Mouse (Mus musculus) left cerebral cortex, adult 2 months (tissue): ENCODE measurements around the gene Fbxo21. TPM values are rescaled to one million over a fixed set of nuclear protein-coding genes. Genes with fewer than 3 reads are reported as not detected.

ENCODE experiments used
- DNase-seq, 2 experiments: peaks; one replicate each; pipeline ENCODE4 v3.0.0; 2021 to 2022; ENCODE audit warnings: low spot score in 2 of 2, mixed read lengths in 1 of 2; ENCODE audit errors: extremely low spot score in 1 of 2
- H3K27ac ChIP-seq: fragments of 200-600 bp; 2 replicates; pipeline ENCODE4 v1.8.1; 2022
- H3K4me3 ChIP-seq: fragments of 200-600 bp; 2 replicates; pipeline ENCODE4 v1.8.1; 2022
- CTCF ChIP-seq: fragments of 200-600 bp; IDR thresholded peaks from 2 replicates; pipeline ENCODE4 v1.8.1; 2022; ENCODE audit warnings: antibody characterized with exemption, mild to moderate bottlenecking, moderate library complexity
- intact Hi-C: fragments of 180-260 bp; cut with DNase I; formaldehyde crosslinking; loops from one replicate; pipeline ENCODE4 v1.15.1; 2025
- total RNA-seq, 2 experiments: library from RNA; stranded (reverse); gene quantifications; 2 replicates each; pipeline ENCODE4 v1.2.3; 2021

Fbxo21 gene
- total RNA-seq, 2 experiments from 2014 or later: 110 to 111 TPM

GRCm38 (mm10) chr5:118004619-118005018, 28.1 kb downstream of the Fbxo21 start:
- intact Hi-C loops: loop anchor here (1.0 kb wide), 1 partner anchor 65 kb away; no protein-coding TSS in a partner anchor
- H3K27ac ChIP-seq: no peak overlapping the region
- TF ChIP-seq CTCF: peak; percentile 88
- DNase-seq: peak; percentile 73 to 77
- no peak overlapping the region for H3K4me3 ChIP-seq

GRCm38 (mm10) chr5:118005728-118006127, 29.2 kb downstream of the Fbxo21 start:
- no peak for TF ChIP-seq CTCF
- no peak for DNase-seq
- H3K4me3 ChIP-seq: no peak overlapping the region
- H3K27ac ChIP-seq: no peak overlapping the region
- intact Hi-C loops: no loop called here

GRCm38 (mm10) chr5:118008344-118008743, 31.8 kb downstream of the Fbxo21 start:
- TF ChIP-seq CTCF: no peak
- intact Hi-C loops: no loop called here
- no peak for DNase-seq
- Histone ChIP-seq H3K27ac (no peak overlapping the region), H3K4me3 (no peak overlapping the region)

- intact Hi-C loops: no loop called here
- H3K4me3 ChIP-seq: no peak overlapping the region
- no peak for DNase-seq
- TF ChIP-seq CTCF: no peak
- H3K27ac ChIP-seq: no peak overlapping the region
Observed at GRCm38 (mm10) chr5:118010872-118011271, 34.3 kb downstream of the Fbxo21 start.

- H3K27ac ChIP-seq: no peak overlapping the region
- no peak for DNase-seq
Observed at GRCm38 (mm10) chr5:118011796-118012195, 35.3 kb downstream of the Fbxo21 start.

DNA sequence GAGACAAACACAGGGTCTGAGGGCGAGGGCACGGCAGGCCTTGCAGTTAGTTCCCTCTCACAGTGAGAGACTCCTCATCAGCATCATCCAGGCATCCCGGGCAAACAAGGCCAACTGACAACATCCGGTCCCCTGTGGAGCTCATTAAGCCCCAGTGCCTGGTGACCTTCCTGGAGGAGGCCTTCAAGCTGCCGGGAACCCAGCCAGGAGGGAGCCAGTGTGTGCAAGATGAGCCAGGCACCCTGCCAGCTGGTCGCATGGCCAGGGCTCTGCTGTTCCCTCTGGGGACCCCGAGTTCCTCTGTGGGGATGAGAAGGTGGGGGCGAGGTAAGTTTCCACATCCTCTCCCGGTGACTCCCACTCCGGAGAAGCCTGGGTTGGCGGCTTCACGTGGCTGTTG, 38.5 kb downstream of the Fbxo21 start:
- no peak for DNase-seq
- Histone ChIP-seq H3K4me3 (no peak overlapping the region), H3K27ac (no peak overlapping the region)
- intact Hi-C loops: no loop called here
- no peak for TF ChIP-seq CTCF

More at GRCm38 (mm10) chr5:118011796-118012195, 35.3 kb downstream of the Fbxo21 start:
- intact Hi-C loops: no loop called here
- H3K4me3 ChIP-seq: no peak overlapping the region
- no peak for TF ChIP-seq CTCF

- no peak for DNase-seq
- intact Hi-C loops: no loop called here
Observed at GRCm38 (mm10) chr5:118015669-118016068, 39.1 kb downstream of the Fbxo21 start.

DNA sequence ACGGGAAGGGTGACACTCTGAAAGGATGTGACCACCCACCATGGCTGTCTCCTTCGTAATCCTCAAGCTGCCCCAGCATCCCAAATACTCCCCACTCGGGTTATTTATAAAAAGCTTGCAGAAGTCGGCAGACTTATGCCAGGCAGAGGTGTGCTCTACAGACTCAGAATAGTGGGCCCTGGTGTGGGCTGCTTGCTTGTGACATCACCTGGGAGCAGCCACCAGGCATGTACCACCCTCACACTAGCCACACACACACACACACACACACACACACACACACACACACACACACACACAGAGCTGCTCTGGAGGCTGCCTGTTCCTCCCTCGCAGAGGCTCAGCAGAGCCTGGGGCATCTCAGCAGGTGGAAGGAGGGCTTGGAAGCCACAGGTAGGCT, 41.0 kb downstream of the Fbxo21 start:
- intact Hi-C loops: no loop called here
- DNase-seq: no peak
- Histone ChIP-seq H3K27ac (no peak overlapping the region), H3K4me3 (no peak overlapping the region)
- TF ChIP-seq CTCF: no peak

More at GRCm38 (mm10) chr5:118015669-118016068, 39.1 kb downstream of the Fbxo21 start:
- H3K4me3 ChIP-seq: no peak overlapping the region
- no peak overlapping the region for H3K27ac ChIP-seq
- no peak for TF ChIP-seq CTCF

- intact Hi-C loops: no loop called here
- TF ChIP-seq CTCF: no peak
- no peak for DNase-seq
- Histone ChIP-seq H3K27ac (no peak overlapping the region), H3K4me3 (no peak overlapping the region)
Observed at GRCm38 (mm10) chr5:118019905-118020304, 43.4 kb downstream of the Fbxo21 start.

DNA sequence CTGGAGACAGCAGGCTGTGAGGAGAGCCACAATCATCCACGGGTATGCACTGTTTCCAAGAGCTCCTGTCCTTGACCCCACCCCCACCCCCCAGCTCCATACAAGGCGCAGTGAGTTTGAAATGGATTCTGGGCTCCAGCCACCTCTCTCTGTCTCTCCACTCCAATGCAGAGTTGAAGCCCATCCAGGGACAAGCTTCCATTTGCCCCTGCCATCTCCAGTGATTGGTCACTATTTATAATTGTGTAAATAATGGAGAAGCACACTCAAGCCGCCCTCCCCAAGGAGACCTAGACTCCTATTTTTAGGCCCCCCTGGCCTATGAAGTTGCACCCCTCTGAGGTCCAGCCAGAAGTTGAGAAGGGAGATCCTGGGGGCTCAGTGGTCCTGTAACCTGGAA, 46.5 kb downstream of the Fbxo21 start:
- intact Hi-C loops: no loop called here
- Histone ChIP-seq H3K27ac (no peak overlapping the region), H3K4me3 (no peak overlapping the region)
- no peak for DNase-seq
- TF ChIP-seq CTCF: no peak

DNA sequence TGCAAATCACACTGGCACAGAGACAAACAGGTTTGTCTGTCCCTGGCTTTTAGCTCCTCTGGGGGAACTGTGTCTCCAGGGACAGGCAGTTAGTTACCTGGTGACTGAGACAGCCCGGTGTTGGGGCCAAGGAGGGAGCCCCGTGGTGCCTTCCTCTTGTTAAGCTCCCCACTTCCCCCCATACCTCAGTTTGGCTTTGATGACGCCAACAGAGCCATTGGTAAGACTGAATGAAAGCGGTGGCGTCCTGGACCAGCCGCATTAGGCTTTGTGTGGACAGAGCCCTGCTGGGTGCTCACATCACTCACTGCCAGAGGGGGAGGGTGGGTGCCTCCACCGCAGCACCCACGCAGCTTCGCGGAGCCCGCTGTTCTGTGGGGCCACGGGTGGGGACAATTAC, 49.4 kb downstream of the Fbxo21 start:
- no peak for DNase-seq
- no peak for TF ChIP-seq CTCF
- no peak overlapping the region for H3K4me3 ChIP-seq
- intact Hi-C loops: loop anchor here (2.0 to 5.0 kb wide), 2 partner anchors 23 to 41 kb away; no protein-coding TSS in a partner anchor
- no peak overlapping the region for H3K27ac ChIP-seq

DNA sequence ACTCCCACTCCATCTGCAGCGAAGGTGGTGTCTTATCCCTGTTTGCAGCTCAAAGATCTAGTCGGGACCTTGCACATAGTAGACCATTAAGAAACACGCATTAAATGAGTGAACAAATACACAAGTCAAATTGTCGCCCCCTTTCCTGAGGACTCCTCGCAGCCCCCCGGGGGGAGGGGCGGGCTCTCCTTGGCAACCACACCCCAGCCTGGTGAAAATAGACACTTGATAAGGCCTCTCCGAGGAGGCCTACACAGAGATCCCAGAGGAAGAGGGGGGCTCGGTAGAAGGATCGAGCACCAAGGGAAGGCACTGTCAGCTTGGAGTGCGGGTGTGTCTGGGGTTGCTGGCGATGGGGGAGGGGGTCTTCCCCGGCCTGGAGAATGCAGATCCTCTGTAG, 49.8 kb downstream of the Fbxo21 start:
- DNase-seq: no peak
- intact Hi-C loops: loop anchor here (2.0 to 5.0 kb wide), 2 partner anchors 24 to 41 kb away; no protein-coding TSS in a partner anchor
- no peak for TF ChIP-seq CTCF
- H3K4me3 ChIP-seq: no peak overlapping the region
- H3K27ac ChIP-seq: no peak overlapping the region

DNA sequence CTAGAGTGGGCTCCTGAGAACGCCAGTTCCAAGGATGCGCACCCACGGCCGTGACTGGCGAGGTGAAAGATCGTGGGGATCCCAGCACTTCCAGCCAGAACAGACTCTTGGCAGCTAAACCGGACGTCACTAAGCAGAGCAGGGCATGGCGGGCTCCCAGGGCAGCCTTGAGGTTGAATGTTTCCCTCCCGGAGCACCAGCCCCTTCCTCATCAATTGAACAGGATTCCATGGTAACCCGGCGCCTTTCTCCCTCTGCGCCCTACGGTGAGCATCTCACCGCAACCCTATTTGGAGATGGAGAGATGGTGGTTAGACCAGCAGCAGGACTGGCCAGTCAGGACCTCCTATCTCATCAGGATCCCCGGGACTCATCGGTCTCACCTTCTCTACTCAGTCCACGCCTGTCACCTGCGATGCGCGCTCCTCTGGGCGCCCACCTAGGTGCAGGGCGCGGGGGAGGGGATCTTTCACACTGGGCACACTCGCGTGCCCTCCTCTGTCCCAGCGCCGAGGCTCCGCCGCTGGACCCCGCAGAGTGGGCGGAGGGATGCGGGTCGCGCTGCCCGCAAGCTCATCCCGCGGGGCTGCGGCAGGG, 50.7 kb downstream of the Fbxo21 start:
- Histone ChIP-seq H3K4me3 (peak overlapping the region; percentile 60), H3K27ac (no peak overlapping the region)
- intact Hi-C loops: loop anchor here (2.0 to 5.0 kb wide), 2 partner anchors 24 to 40 kb away; no protein-coding TSS in a partner anchor
- DNase-seq: no peak
- TF ChIP-seq CTCF: no peak
